Mouse (Mus musculus) neural tube, embryonic 14.5 days (tissue): Measurements from ENCODE around the gene Lmntd1. TPM values are rescaled to one million over a fixed set of nuclear protein-coding genes. Genes with fewer than 3 reads are reported as not detected.

Source experiments
- ATAC-seq: fragments of 200-750 bp; cut with Nextera tagmentation; 2 replicates; pipeline ENCODE4 v1.8.0; 2017; ENCODE audit warnings: low read depth, mild to moderate bottlenecking, moderate TSS enrichment, moderate library complexity
- H3K27ac ChIP-seq: fragments of 300-500 bp; sonication (generic); 2 replicates; pipeline ENCODE4 v1.5.1; 2014; ENCODE audit warnings: low read depth, mild to moderate bottlenecking, control low read depth, low read length, moderate library complexity, mixed read lengths
- H3K27me3 ChIP-seq: fragments of 300-500 bp; sonication (generic); 2 replicates; pipeline ENCODE4 v1.6.1; 2014; ENCODE audit warnings: low read length; ENCODE audit not compliant: control insufficient read depth, insufficient read depth
- H3K36me3 ChIP-seq: fragments of 300-500 bp; sonication (generic); 2 replicates; pipeline ENCODE4 v1.6.1; 2014; ENCODE audit warnings: low read length, mixed read lengths; ENCODE audit not compliant: control insufficient read depth, insufficient read depth
- H3K4me1 ChIP-seq: fragments of 300-500 bp; sonication (generic); 2 replicates; pipeline ENCODE4 v1.6.1; 2014; ENCODE audit warnings: low read length; ENCODE audit not compliant: control insufficient read depth, insufficient read depth
- H3K4me2 ChIP-seq: fragments of 300-500 bp; sonication (generic); 2 replicates; pipeline ENCODE4 v1.6.1; 2014; ENCODE audit warnings: mild to moderate bottlenecking, low read depth, low read length, control low read depth
- H3K4me3 ChIP-seq: fragments of 300-500 bp; sonication (generic); 2 replicates; pipeline ENCODE4 v1.5.1; 2014; ENCODE audit warnings: low read depth, low read length, control low read depth, mixed read lengths
- H3K9ac ChIP-seq: fragments of 300-500 bp; sonication (generic); replicated peaks from 2 replicates; pipeline ENCODE4 v1.6.1; 2014; ENCODE audit warnings: low read depth, mild to moderate bottlenecking, control low read depth, low read length, mixed read lengths
- H3K9me3 ChIP-seq: fragments of 300-500 bp; sonication (generic); 2 replicates; pipeline ENCODE4 v1.6.1; 2016; ENCODE audit warnings: low read length; ENCODE audit not compliant: control insufficient read depth
- WGBS: fragments of 180-500 bp; shearing (Covaris S2); extraction: QIAGEN DNeasy Blood & Tissue Kit; methylation state at CpG from one replicate; pipeline ENCODE4 v1.1.7; 2014; 5-methylcytosine and 5-hydroxymethylcytosine counted together
- polyA plus RNA-seq: library from polyadenylated mRNA; unstranded; fragments of >200 nt; fragmentation: Nextera tagmentation; extraction: Ambion mirVana; gene quantifications from 2 replicates; pipeline ENCODE4 v1.2.1, GENCODE M21; 2014

Gene Lmntd1
- polyA plus RNA-seq, 1 experiment from 2014 or later: 0.16 TPM

GRCm38 (mm10) chr6:145464027-145464426, 150.1 kb downstream of the Lmntd1 start:
- no peak overlapping the region for H3K9ac ChIP-seq
- ATAC-seq: no peak
- 92% methylated on average over 4 of the region's 4 CpGs for WGBS

DNA sequence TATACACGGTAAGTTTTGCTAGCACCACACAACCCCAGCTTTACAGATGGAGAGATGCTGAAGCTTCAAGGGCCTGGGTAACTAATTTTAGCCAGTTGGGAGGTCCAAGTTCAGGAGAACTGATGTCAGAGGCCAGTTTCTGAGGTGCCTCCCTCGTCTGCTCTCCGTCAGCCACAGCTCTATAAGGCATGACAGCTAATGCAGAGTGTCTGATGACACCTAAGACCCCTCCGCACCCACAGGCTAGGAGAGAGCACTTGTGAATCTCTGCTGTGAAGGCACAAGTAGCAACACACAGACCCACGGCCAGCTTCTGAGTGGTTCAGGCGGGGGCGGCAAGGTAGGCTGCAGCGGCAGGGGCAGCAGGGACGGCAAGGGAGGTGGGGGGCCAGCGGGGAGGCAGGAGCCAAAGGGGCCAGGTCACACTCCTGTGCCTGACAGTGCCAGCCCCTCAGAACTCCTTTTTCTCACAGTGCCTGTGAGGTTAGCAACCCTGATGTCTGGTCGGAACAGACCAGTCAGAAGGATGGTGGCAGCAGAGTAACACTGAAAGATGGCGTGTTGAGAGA, 151.4 kb downstream of the Lmntd1 start:
- no peak for ATAC-seq
- H3K27ac ChIP-seq: no peak overlapping the region
- H3K9ac ChIP-seq: no peak overlapping the region
- no peaks in the 10 kb centered on the region for H3K27me3 ChIP-seq
- H3K4me1 ChIP-seq: no peaks in the 10 kb centered on the region
- WGBS: 88% methylated on average over 12 of the region's 12 CpGs
- no peak overlapping the region for H3K4me3 ChIP-seq
- H3K9me3 ChIP-seq: no peaks in the 10 kb centered on the region
- no peak overlapping the region for H3K4me2 ChIP-seq
- no peaks in the 10 kb centered on the region for H3K36me3 ChIP-seq

More at GRCm38 (mm10) chr6:145464027-145464426, 150.1 kb downstream of the Lmntd1 start:
- H3K9me3 ChIP-seq: no peaks in the 10 kb centered on the region
- H3K36me3 ChIP-seq: no peaks in the 10 kb centered on the region
- H3K4me3 ChIP-seq: no peak overlapping the region
- H3K27me3 ChIP-seq: no peaks in the 10 kb centered on the region
- H3K4me1 ChIP-seq: no peaks in the 10 kb centered on the region
- no peak overlapping the region for H3K4me2 ChIP-seq
- H3K27ac ChIP-seq: no peak overlapping the region

DNA sequence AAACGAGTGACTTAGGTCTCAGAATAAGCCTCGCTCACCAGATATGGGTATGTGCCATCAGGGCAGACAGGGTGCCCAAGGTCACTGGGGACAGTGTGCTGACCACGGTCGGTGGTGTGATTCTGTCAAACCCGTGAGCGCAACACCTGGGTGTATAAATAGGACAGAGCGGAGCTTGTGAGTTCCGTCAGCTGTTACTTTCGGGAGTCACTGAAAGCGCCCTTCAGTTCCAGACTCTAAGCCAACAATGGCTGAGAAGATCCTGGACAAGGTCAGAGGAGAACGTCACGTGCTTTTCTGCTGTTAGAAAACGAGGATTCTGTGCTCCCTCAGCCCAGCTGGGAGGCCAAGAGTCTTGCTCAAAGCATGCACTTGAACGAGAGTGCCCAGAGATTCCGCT, 157.1 kb downstream of the Lmntd1 start:
- no peaks in the 10 kb centered on the region for H3K4me1 ChIP-seq
- 89% methylated on average over 15 of the region's 15 CpGs for WGBS
- H3K27me3 ChIP-seq: no peaks in the 10 kb centered on the region
- no peaks in the 10 kb centered on the region for H3K36me3 ChIP-seq
- H3K9me3 ChIP-seq: no peaks in the 10 kb centered on the region
- ATAC-seq: no peak
- H3K9ac ChIP-seq: no peak overlapping the region
- no peak overlapping the region for H3K27ac ChIP-seq
- H3K4me2 ChIP-seq: no peak overlapping the region
- H3K4me3 ChIP-seq: no peak overlapping the region

GRCm38 (mm10) chr6:145450628-145451403, 163.3 kb downstream of the Lmntd1 start:
- Histone ChIP-seq H3K27ac (no peak overlapping the region), H3K9me3 (no peaks in the 10 kb centered on the region), H3K9ac (no peak overlapping the region), H3K4me3 (no peak overlapping the region), H3K4me1 (no peaks in the 10 kb centered on the region), H3K36me3 (no peaks in the 10 kb centered on the region), H3K4me2 (no peak overlapping the region), H3K27me3 (no peaks in the 10 kb centered on the region)
- WGBS: 77% methylated on average over 15 of the region's 15 CpGs
- no peak for ATAC-seq

DNA sequence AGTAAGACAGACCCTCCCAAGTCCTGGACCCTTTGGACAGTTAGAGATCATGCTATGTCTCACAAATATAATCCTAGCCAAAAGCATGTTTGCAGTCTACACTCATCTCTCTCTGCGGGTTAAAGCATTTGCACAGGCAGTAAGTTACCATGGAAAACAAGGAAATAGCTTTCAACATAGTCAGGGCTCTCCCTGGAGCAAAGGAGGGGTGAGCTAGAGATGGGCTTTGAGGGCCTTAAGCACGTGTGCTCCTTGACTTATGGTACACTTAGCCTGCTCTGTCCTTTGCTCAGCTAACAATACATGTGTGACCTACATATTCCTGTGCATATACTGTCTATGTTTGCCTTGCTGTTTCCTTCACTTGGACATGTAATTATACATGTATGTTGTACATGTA, 165.8 kb downstream of the Lmntd1 start:
- no peaks in the 10 kb centered on the region for H3K27me3 ChIP-seq
- no peak overlapping the region for H3K27ac ChIP-seq
- WGBS: 59% methylated on average over 2 of the region's 2 CpGs
- no peaks in the 10 kb centered on the region for H3K9me3 ChIP-seq
- no peak overlapping the region for H3K4me3 ChIP-seq
- H3K36me3 ChIP-seq: no peaks in the 10 kb centered on the region
- H3K4me2 ChIP-seq: no peak overlapping the region
- no peaks in the 10 kb centered on the region for H3K4me1 ChIP-seq
- ATAC-seq: no peak
- H3K9ac ChIP-seq: no peak overlapping the region

GRCm38 (mm10) chr6:145445811-145446500, 168.2 kb downstream of the Lmntd1 start:
- no peak overlapping the region for H3K9ac ChIP-seq
- no peak overlapping the region for H3K4me2 ChIP-seq
- H3K27ac ChIP-seq: no peak overlapping the region
- H3K9me3 ChIP-seq: no peaks in the 10 kb centered on the region
- H3K27me3 ChIP-seq: no peaks in the 10 kb centered on the region
- no peak for ATAC-seq
- no peak overlapping the region for H3K4me3 ChIP-seq
- 81% methylated on average over 8 of the region's 8 CpGs for WGBS
- no peaks in the 10 kb centered on the region for H3K36me3 ChIP-seq
- H3K4me1 ChIP-seq: no peaks in the 10 kb centered on the region

DNA sequence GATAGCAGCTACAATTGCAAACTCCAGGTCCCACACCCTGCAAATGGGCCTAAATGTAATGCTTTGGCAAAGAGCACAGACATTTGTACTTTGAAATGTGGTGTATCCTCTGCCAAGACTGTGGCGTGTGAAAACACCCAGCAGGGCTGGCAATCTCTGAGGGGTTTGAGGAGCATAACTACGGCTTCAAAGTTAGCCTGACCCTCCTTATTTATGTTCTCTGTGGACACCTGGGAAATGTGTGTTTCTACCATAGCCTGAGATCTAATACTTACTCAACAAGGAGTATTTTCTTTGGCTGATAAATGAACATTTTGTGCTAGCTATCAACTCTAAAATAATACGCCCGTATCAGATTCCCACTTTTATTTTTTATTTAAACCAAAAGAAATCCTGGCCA, 168.7 kb downstream of the Lmntd1 start:
- no peak for ATAC-seq
- H3K9ac ChIP-seq: no peak overlapping the region
- H3K36me3 ChIP-seq: no peaks in the 10 kb centered on the region
- H3K4me1 ChIP-seq: no peaks in the 10 kb centered on the region
- no peaks in the 10 kb centered on the region for H3K9me3 ChIP-seq
- 81% methylated on average over 4 of the region's 4 CpGs for WGBS
- H3K27me3 ChIP-seq: no peaks in the 10 kb centered on the region
- H3K4me3 ChIP-seq: no peak overlapping the region
- H3K4me2 ChIP-seq: no peak overlapping the region
- no peak overlapping the region for H3K27ac ChIP-seq

DNA sequence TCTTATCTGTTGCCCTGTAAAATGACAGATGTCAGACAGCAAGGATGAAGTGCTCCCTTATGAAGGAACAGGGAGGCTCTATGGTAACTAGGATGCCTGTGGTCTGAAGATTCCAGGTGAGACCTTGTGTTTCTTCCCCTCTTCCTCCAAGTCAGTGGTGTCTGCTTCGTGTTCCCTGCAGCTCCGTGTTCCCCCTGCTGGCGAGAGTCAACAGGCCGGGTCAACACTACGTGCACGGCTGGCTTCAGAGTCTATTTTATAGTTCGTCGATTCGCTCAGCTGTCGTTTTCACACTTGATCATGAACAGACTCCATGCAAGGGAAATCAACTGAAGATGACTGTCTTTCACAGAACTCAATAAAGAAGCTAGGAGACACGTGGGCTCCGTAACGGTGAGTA, 171.3 kb downstream of the Lmntd1 start:
- 46% methylated on average over 13 of the region's 13 CpGs for WGBS
- H3K9ac ChIP-seq: no peak overlapping the region
- no peak for ATAC-seq

More for the DNA sequence above, 171.3 kb downstream of the Lmntd1 start:
- no peak overlapping the region for H3K27ac ChIP-seq
- H3K9me3 ChIP-seq: no peaks in the 10 kb centered on the region
- H3K4me2 ChIP-seq: no peak overlapping the region
- H3K27me3 ChIP-seq: no peaks in the 10 kb centered on the region
- no peaks in the 10 kb centered on the region for H3K4me1 ChIP-seq
- H3K4me3 ChIP-seq: no peak overlapping the region
- H3K36me3 ChIP-seq: no peaks in the 10 kb centered on the region
